Mouse (Mus musculus): ENCODE results near the gene Taok3. TPM values are rescaled to one million over a fixed set of nuclear protein-coding genes. Genes with fewer than 3 reads are reported as not detected.

Taok3 gene
- polyA plus RNA-seq, 2 experiments: 17.1 to 43.3 TPM

DNA sequence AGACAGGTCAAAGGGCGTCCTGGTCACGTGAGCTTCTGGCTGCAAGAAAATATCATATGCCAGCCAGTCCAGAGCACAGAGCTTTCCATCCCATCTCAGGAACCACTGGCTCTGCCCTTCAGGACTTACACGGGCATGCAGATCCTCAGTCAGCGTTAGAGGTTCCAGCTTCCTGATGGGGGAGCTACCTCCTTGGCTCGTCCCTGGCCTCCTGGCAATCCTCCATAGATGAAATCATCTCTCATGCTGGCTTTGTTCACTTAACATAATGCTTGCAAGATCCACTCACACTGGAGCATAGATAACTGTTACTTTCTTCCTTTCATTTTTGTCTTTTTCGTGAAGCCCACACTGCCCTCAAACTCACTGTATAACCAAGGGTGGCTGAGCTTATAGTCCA, 72.1 kb downstream of the Taok3 start:
- Histone ChIP-seq H3K4me1 (replicated peaks; ENCODE audit: control insufficient read depth in 2 of 2, insufficient read depth in 2 of 2, low read length in 1 of 2) (0 out of 4 replicates have a peak, but pooled peaks cover 0 to 3% of the 10 kb centered on the region in 2 experiments), H3K4me2 (ENCODE audit: low read depth) (no peak overlapping the region), H3K27ac (no peak overlapping the region), H3K4me3 (ENCODE audit: insufficient read depth in 1 of 2, low read depth in 2 of 2, low read length in 2 of 2) (no peak overlapping the region), H3K9me3 (ENCODE audit: control insufficient read depth, low read length) (no peaks in the 10 kb centered on the region), H3K9ac (replicated peaks) (no peak overlapping the region), H3K36me3 (replicated peaks; ENCODE audit: control insufficient read depth, insufficient read depth, low read depth) (peaks cover 41% of the 10 kb centered on the region), H3K27me3 (ENCODE audit: control insufficient read depth, insufficient read depth, low read length) (no peaks in the 10 kb centered on the region)
- DNase-seq (ENCODE audit: low read depth in 3 of 3, low spot score in 3 of 3): no peak
- TF ChIP-seq CTCF (IDR thresholded peaks at IDR 0.05; ENCODE audit: low read depth) (no peak), EP300 (IDR thresholded peaks at IDR 0.05; ENCODE audit: low read depth) (no peak)
- 77% methylated on average over 6 of the region's 6 CpGs for WGBS (ENCODE audit: insufficient replicate concordance)
- no peak for ATAC-seq (ENCODE audit: insufficient read depth)

DNA sequence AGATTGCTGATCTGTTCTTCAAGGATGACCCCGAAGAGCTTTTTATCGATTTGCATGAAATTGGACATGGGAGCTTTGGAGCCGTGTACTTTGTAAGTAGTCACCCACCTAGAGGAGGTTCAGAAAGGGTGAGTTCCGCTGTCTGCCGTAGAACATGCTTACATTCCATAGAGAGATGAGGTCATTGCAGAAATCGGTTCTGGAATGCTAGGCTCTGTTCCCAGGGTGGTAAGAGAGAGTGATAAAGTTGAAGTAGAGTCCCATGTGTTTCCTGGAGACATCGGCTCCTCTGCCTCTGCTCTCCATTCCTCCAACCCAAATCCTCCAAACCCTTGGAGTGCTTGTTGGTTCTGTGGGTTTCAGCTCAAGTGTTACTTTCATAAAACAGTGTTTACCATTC, 73.8 kb downstream of the Taok3 start:
- WGBS (ENCODE audit: insufficient replicate concordance): 88% methylated on average over 7 of the region's 7 CpGs
- peaks cover 50% of the 10 kb centered on the region for H3K36me3 ChIP-seq (replicated peaks; ENCODE audit: control insufficient read depth, insufficient read depth, low read depth)

DNA sequence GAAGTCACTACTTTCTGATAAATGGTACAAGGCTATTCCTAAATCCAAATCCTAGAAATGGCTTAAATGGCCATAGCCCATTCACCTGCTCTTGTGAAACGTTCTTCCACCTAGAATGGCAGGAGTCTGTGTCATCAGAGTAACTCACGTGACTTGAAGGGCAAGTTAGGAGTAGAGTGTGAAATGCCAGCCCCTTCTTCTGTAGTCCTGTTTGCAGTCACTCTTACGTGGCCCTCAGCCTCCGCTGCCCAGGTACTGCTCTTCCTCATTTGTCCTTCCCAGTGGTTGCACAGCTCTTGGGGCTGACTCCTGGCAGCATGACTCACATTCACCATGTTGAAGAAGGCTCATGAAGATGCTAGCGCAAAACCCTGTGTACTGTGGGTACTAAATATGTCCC, 74.7 kb downstream of the Taok3 start:
- no peaks in the 10 kb centered on the region for H3K9me3 ChIP-seq (ENCODE audit: control insufficient read depth, low read length)
- H3K27me3 ChIP-seq (ENCODE audit: control insufficient read depth, insufficient read depth, low read length): no peaks in the 10 kb centered on the region
- no peak overlapping the region for H3K4me2 ChIP-seq (ENCODE audit: low read depth)
- no peak overlapping the region for H3K4me3 ChIP-seq (ENCODE audit: insufficient read depth in 1 of 2, low read depth in 2 of 2, low read length in 2 of 2)
- H3K36me3 ChIP-seq (replicated peaks; ENCODE audit: control insufficient read depth, insufficient read depth, low read depth): peaks cover 59% of the 10 kb centered on the region
- H3K27ac ChIP-seq: no peak overlapping the region
- H3K4me1 ChIP-seq (replicated peaks; ENCODE audit: control insufficient read depth in 2 of 2, insufficient read depth in 2 of 2, low read length in 1 of 2): 0 out of 4 replicates have a peak, but pooled peaks cover 0 to 3% of the 10 kb centered on the region in 2 experiments
- DNase-seq (ENCODE audit: low read depth in 3 of 3, low spot score in 3 of 3): no peak
- H3K9ac ChIP-seq (replicated peaks): no peak overlapping the region
- no peak for ATAC-seq (ENCODE audit: insufficient read depth)
- WGBS (ENCODE audit: insufficient replicate concordance): 93% methylated on average over 5 of the region's 5 CpGs
- TF ChIP-seq CTCF (IDR thresholded peaks at IDR 0.05; ENCODE audit: low read depth) (no peak), EP300 (IDR thresholded peaks at IDR 0.05; ENCODE audit: low read depth) (no peak)

More for the DNA sequence above, 73.8 kb downstream of the Taok3 start:
- Histone ChIP-seq H3K4me3 (ENCODE audit: insufficient read depth in 1 of 2, low read depth in 2 of 2, low read length in 2 of 2) (no peak overlapping the region), H3K27ac (no peak overlapping the region), H3K9ac (replicated peaks) (no peak overlapping the region), H3K4me1 (replicated peaks; ENCODE audit: control insufficient read depth in 2 of 2, insufficient read depth in 2 of 2, low read length in 1 of 2) (0 out of 4 replicates have a peak, but pooled peaks cover 0 to 3% of the 10 kb centered on the region in 2 experiments), H3K9me3 (ENCODE audit: control insufficient read depth, low read length) (no peaks in the 10 kb centered on the region), H3K4me2 (ENCODE audit: low read depth) (no peak overlapping the region), H3K27me3 (ENCODE audit: control insufficient read depth, insufficient read depth, low read length) (no peaks in the 10 kb centered on the region)
- TF ChIP-seq CTCF (IDR thresholded peaks at IDR 0.05; ENCODE audit: low read depth): no peak
- no peak for TF ChIP-seq EP300 (IDR thresholded peaks at IDR 0.05; ENCODE audit: low read depth)
- no peak for ATAC-seq (ENCODE audit: insufficient read depth)
- no peak for DNase-seq (ENCODE audit: low read depth in 3 of 3, low spot score in 3 of 3)

DNA sequence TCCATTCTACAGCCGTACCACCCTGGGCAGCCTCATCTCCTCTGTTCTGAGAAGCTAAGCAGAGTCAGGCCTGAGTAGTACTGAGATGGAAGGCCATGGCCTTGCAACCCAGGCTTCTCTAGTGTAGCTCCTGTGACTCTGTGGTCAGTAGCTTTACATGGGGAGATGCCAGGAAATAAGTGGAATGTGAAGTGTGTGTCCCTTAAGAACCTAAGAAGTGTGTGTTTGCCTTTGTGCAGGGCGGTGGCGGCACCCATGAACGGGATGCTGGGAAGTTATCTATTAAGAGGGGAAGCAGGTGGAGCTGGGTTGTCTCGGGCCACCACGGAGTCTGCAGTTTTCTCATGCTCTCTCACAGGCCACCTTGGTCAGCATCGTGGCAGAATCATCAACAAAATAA, 76.6 kb downstream of the Taok3 start:
- no peak overlapping the region for H3K27ac ChIP-seq
- H3K9ac ChIP-seq (replicated peaks): no peak overlapping the region
- no peak overlapping the region for H3K4me3 ChIP-seq (ENCODE audit: insufficient read depth in 1 of 2, low read depth in 2 of 2, low read length in 2 of 2)
- TF ChIP-seq CTCF (IDR thresholded peaks at IDR 0.05; ENCODE audit: low read depth) (no peak), EP300 (IDR thresholded peaks at IDR 0.05; ENCODE audit: low read depth) (no peak)
- peaks cover 77% of the 10 kb centered on the region for H3K36me3 ChIP-seq (replicated peaks; ENCODE audit: control insufficient read depth, insufficient read depth, low read depth)
- H3K4me2 ChIP-seq (ENCODE audit: low read depth): no peak overlapping the region
- 0 out of 4 replicates have a peak, but pooled peaks cover 0 to 3% of the 10 kb centered on the region in 2 experiments for H3K4me1 ChIP-seq (replicated peaks; ENCODE audit: control insufficient read depth in 2 of 2, insufficient read depth in 2 of 2, low read length in 1 of 2)
- DNase-seq (ENCODE audit: low read depth in 3 of 3, low spot score in 3 of 3) (no peak), ATAC-seq (ENCODE audit: insufficient read depth) (no peak)
- WGBS (ENCODE audit: insufficient replicate concordance): 89% methylated on average over 7 of the region's 7 CpGs
- no peaks in the 10 kb centered on the region for H3K9me3 ChIP-seq (ENCODE audit: control insufficient read depth, low read length)
- no peaks in the 10 kb centered on the region for H3K27me3 ChIP-seq (ENCODE audit: control insufficient read depth, insufficient read depth, low read length)

DNA sequence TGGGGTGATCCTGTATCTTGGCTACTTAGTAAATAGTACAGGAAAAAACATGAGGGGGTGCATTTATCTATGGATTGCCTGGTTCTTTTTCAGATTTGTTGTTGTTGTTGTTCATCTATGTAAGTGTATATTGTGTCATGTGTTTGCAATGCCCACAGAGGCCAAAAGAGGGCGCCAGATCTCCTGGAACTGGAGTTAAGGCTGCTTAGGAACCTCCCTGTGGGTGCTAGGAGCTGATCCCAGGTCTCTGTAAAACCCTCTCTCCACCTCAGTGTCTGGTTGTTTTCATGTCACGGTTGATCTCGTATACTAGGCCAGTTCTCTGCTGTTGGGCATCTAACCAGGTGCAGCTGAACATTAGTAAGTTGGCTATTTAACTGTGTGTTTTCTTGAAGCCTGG, 78.5 kb downstream of the Taok3 start:
- Histone ChIP-seq H3K36me3 (replicated peaks; ENCODE audit: control insufficient read depth, insufficient read depth, low read depth) (peaks cover 92% of the 10 kb centered on the region), H3K9ac (replicated peaks) (no peak overlapping the region), H3K9me3 (ENCODE audit: control insufficient read depth, low read length) (no peaks in the 10 kb centered on the region), H3K4me3 (ENCODE audit: insufficient read depth in 1 of 2, low read depth in 2 of 2, low read length in 2 of 2) (no peak overlapping the region), H3K27ac (no peak overlapping the region), H3K4me1 (replicated peaks; ENCODE audit: control insufficient read depth in 2 of 2, insufficient read depth in 2 of 2, low read length in 1 of 2) (0 out of 4 replicates have a peak, but pooled peaks cover 0 to 3% of the 10 kb centered on the region in 2 experiments), H3K4me2 (ENCODE audit: low read depth) (no peak overlapping the region), H3K27me3 (ENCODE audit: control insufficient read depth, insufficient read depth, low read length) (no peaks in the 10 kb centered on the region)
- TF ChIP-seq EP300 (IDR thresholded peaks at IDR 0.05; ENCODE audit: low read depth): no peak
- peak; percentile 32 for TF ChIP-seq CTCF (IDR thresholded peaks at IDR 0.05; ENCODE audit: low read depth)
- ATAC-seq (ENCODE audit: insufficient read depth): no peak
- WGBS (ENCODE audit: insufficient replicate concordance): 71% methylated on average over 3 of the region's 3 CpGs
- no peak for DNase-seq (ENCODE audit: low read depth in 3 of 3, low spot score in 3 of 3)
